Mouse (Mus musculus) intestine, embryonic 14.5 days (tissue): ENCODE results near the gene Scn1b. TPM values are rescaled to one million over a fixed set of nuclear protein-coding genes. Genes with fewer than 3 reads are reported as not detected.

Source experiments
- ATAC-seq: fragments of 200-750 bp; cut with Nextera tagmentation; replicated peaks from 2 replicates; pipeline ENCODE4 v1.8.0; 2017; ENCODE audit warnings: low read depth, moderate number of reproducible peaks, moderate TSS enrichment, moderate library complexity; ENCODE audit not compliant: low FRiP score, low TSS enrichment
- DNase-seq: peaks from one replicate; pipeline ENCODE4 v3.0.0-alpha.2; 2018; ENCODE audit warnings: low spot score
- H3K27ac ChIP-seq: fragments of 300-500 bp; sonication (generic); 2 replicates; pipeline ENCODE4 v1.5.1; 2014; ENCODE audit warnings: low read depth, mild to moderate bottlenecking, control low read depth
- H3K27me3 ChIP-seq: fragments of 300-500 bp; sonication (generic); replicated peaks from 2 replicates; pipeline ENCODE4 v1.6.1; 2014; ENCODE audit warnings: low read length, control low read depth; ENCODE audit not compliant: control insufficient read depth, insufficient read depth
- H3K36me3 ChIP-seq: fragments of 300-500 bp; sonication (generic); 2 replicates; pipeline ENCODE4 v1.6.1; 2014; ENCODE audit warnings: low read length, control low read depth; ENCODE audit not compliant: control insufficient read depth, insufficient read depth
- H3K4me1 ChIP-seq: fragments of 300-500 bp; sonication (generic); replicated peaks from 2 replicates; pipeline ENCODE4 v1.6.1; 2014; ENCODE audit warnings: low read length, control low read depth, mixed read lengths; ENCODE audit not compliant: control insufficient read depth, insufficient read depth
- H3K4me2 ChIP-seq: fragments of 300-500 bp; sonication (generic); 2 replicates; pipeline ENCODE4 v1.6.1; 2014; ENCODE audit warnings: low read length
- H3K4me3 ChIP-seq: fragments of 300-500 bp; sonication (generic); 2 replicates; pipeline ENCODE4 v1.5.1; 2014; ENCODE audit warnings: low read depth, low read length, control low read depth, mixed read lengths
- H3K9ac ChIP-seq: fragments of 300-500 bp; sonication (generic); 2 replicates; pipeline ENCODE4 v1.6.1; 2014; ENCODE audit warnings: mild to moderate bottlenecking, low read length
- H3K9me3 ChIP-seq: fragments of 300-500 bp; sonication (generic); 2 replicates; pipeline ENCODE4 v1.6.1; 2016; ENCODE audit warnings: low read length, control low read depth; ENCODE audit not compliant: control insufficient read depth
- WGBS: fragments of 180-500 bp; shearing (Covaris S2); extraction: QIAGEN DNeasy Blood & Tissue Kit; methylation state at CpG from one replicate; pipeline ENCODE4 v1.1.7; 2014; 5-methylcytosine and 5-hydroxymethylcytosine counted together
- polyA plus RNA-seq: library from polyadenylated mRNA; unstranded; fragments of >200 nt; fragmentation: Nextera tagmentation; extraction: Ambion mirVana; gene quantifications from 2 replicates; pipeline ENCODE4 v1.2.1, GENCODE M21; 2014

The Scn1b gene
- polyA plus RNA-seq, 1 experiment from 2014 or later, result 2.4 TPM

DNA sequence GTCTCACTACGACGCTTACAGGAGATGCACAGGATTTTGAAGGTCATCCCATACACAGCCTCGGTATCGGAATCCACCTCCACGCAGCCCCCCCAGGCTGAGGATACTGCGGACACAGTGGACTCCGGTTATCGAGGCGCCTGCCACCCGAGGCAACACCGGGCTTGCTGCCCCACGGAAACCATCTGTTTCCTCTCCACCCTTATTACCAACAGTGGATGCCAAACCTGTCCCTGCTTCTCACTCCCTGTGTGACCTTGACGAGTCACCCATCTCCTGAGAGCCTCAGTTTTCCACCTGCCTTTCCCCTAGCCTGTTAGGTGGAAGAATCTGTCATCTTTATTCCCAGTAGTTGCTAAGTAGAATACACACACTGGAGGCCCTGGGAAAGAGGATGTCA is 1.7 kb downstream of the Scn1b start:
- WGBS, result 69% methylated on average over 13 of the region's 13 CpGs
- Histone ChIP-seq H3K4me2 (no peak overlapping the region), H3K9ac (no peak overlapping the region), H3K4me3 (no peak overlapping the region), H3K4me1 (no peaks in the 10 kb centered on the region), H3K36me3 (peaks cover 17% of the 10 kb centered on the region), H3K27me3 (peaks cover 36% of the 10 kb centered on the region), H3K27ac (no peak overlapping the region), H3K9me3 (no peaks in the 10 kb centered on the region)
- DNase-seq (no peak), ATAC-seq (no peak)

DNA sequence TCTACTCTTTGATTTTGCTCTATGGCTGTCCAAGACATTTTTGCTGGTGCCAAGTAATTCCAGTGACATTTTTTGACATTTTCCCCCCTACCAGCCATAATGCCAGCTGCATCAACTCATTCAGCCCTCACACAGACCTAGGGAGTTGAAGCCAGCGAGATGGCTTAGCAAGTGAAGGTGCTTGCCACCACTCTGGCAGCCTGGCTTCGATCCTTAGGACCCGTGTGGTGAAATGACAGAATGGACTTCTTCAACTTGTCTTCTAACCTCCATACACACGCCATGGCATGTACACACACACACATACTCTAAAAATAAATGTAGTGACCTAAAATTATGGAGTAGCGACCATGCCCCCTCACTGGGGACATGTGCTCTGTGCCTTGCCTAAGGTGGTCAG is 2.4 kb downstream of the Scn1b start:
- 82% methylated on average over 5 of the region's 5 CpGs for WGBS
- no peak for ATAC-seq
- peaks cover 9% of the 10 kb centered on the region for H3K36me3 ChIP-seq
- DNase-seq, result no peak
- no peaks in the 10 kb centered on the region for H3K4me1 ChIP-seq
- H3K9me3 ChIP-seq, result no peaks in the 10 kb centered on the region
- H3K27ac ChIP-seq, result no peak overlapping the region
- H3K27me3 ChIP-seq, result peaks cover 36% of the 10 kb centered on the region
- no peak overlapping the region for H3K4me3 ChIP-seq
- no peak overlapping the region for H3K9ac ChIP-seq
- no peak overlapping the region for H3K4me2 ChIP-seq

DNA sequence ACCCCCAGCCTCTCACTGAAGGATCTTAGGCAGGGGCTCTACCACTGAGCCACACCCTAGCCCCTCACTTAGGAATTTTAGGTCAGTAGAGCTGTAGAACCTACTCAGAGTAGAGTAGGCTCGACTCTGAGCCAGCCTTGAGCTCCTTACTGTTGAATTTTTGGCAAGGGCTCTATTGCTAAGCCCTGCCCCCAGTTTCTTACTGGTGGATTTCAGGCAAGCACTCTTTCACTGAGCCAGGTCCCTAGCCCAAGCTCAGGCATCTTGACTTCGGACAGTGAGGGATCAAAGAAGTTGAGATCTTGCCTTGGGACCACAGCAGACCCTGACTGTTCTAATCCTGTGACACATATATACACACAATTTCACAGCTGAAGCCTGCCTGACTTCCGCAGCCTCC is 3.1 kb downstream of the Scn1b start:
- H3K27me3 ChIP-seq, result peaks cover 36% of the 10 kb centered on the region
- no peak overlapping the region for H3K27ac ChIP-seq
- H3K4me1 ChIP-seq, result no peaks in the 10 kb centered on the region
- no peak overlapping the region for H3K4me3 ChIP-seq
- DNase-seq, result no peak
- 84% methylated on average over 3 of the region's 3 CpGs for WGBS
- ATAC-seq, result no peak
- peaks cover 2% of the 10 kb centered on the region; the same call in 1 of the 2 replicates for H3K36me3 ChIP-seq
- H3K4me2 ChIP-seq, result no peak overlapping the region
- no peak overlapping the region for H3K9ac ChIP-seq
- no peaks in the 10 kb centered on the region for H3K9me3 ChIP-seq

- H3K9me3 ChIP-seq, result no peaks in the 10 kb centered on the region
- 90% methylated on average over 16 of the region's 16 CpGs for WGBS
- H3K4me2 ChIP-seq, result no peak overlapping the region
- H3K4me1 ChIP-seq, result no peaks in the 10 kb centered on the region
- H3K4me3 ChIP-seq, result no peak overlapping the region
- no peak for ATAC-seq
- DNase-seq, result no peak
- H3K9ac ChIP-seq, result no peak overlapping the region
- peaks cover 32% of the 10 kb centered on the region for H3K27me3 ChIP-seq
- no peak overlapping the region for H3K27ac ChIP-seq
- no peaks in the 10 kb centered on the region for H3K36me3 ChIP-seq
Observed at GRCm38 (mm10) chr7:31122641-31123631, 3.9 kb downstream of the Scn1b start.

DNA sequence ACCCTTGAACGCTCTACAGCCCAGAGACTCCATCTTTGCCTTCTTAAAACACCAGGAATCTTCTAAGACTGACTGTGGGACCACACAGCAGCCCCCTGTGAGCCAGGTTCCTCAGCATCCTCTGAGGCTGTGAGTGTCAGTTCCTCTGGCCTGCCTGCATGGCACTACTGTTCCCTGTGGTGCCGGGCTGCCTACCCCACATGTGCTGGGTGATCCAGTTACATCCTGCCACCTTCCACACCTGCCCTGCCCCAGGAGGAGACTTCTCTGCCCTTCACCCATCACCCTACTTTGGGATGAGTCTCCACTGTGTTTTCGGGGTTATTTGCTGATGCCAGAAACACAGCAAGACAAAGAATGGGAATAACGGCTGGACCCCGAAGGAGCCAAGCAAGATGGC is 7.2 kb downstream of the Scn1b start:
- DNase-seq (no peak), ATAC-seq (no peak)
- Histone ChIP-seq H3K36me3 (no peaks in the 10 kb centered on the region), H3K4me1 (peaks cover 10% of the 10 kb centered on the region; the same call in 1 of the 2 replicates), H3K4me3 (no peak overlapping the region), H3K9me3 (no peaks in the 10 kb centered on the region), H3K27ac (no peak overlapping the region), H3K9ac (no peak overlapping the region), H3K27me3 (peaks cover 1% of the 10 kb centered on the region; the same call in 1 of the 2 replicates), H3K4me2 (no peak overlapping the region)
- WGBS, result 91% methylated on average over 5 of the region's 5 CpGs

DNA sequence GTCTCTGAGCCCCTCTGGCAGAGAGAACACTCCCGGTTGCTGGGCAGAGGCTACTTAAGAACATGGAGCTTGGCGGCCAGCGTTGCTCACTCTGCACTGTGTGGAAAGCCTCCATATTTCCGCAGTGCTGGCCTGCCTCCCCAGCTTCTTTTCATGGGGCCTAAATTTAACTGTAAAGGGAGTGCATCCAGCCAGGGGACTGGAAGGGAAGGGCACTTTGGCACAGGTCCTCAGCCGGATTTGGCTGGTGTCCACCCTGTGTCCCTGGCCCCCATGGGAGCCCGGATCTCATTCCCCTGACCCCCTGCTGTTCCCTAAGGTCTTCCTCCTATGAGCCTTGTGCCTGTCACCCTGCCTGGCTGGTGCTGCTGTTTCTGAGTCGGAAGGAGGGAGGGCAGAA is 8.3 kb downstream of the Scn1b start:
- H3K27me3 ChIP-seq, result no peaks in the 10 kb centered on the region
- no peaks in the 10 kb centered on the region for H3K36me3 ChIP-seq
- no peaks in the 10 kb centered on the region for H3K9me3 ChIP-seq
- H3K4me2 ChIP-seq, result no peak overlapping the region
- H3K27ac ChIP-seq, result no peak overlapping the region
- ATAC-seq (no peak), DNase-seq (no peak)
- H3K9ac ChIP-seq, result no peak overlapping the region
- WGBS, result 79% methylated on average over 7 of the region's 7 CpGs
- H3K4me3 ChIP-seq, result no peak overlapping the region
- H3K4me1 ChIP-seq, result peaks cover 10% of the 10 kb centered on the region; the same call in 1 of the 2 replicates

- Histone ChIP-seq H3K36me3 (no peaks in the 10 kb centered on the region), H3K4me1 (peaks cover 10% of the 10 kb centered on the region; the same call in 1 of the 2 replicates), H3K9ac (no peak overlapping the region), H3K4me3 (no peak overlapping the region), H3K9me3 (no peaks in the 10 kb centered on the region), H3K27ac (no peak overlapping the region), H3K27me3 (no peaks in the 10 kb centered on the region), H3K4me2 (no peak overlapping the region)
- ATAC-seq, result no peak
- DNase-seq, result no peak
- 87% methylated on average over 11 of the region's 11 CpGs for WGBS
Observed at GRCm38 (mm10) chr7:31117465-31117864, 9.3 kb downstream of the Scn1b start.

- Histone ChIP-seq H3K4me2 (no peak overlapping the region), H3K9me3 (no peaks in the 10 kb centered on the region), H3K9ac (no peak overlapping the region), H3K4me3 (no peak overlapping the region), H3K27ac (no peak overlapping the region), H3K36me3 (no peaks in the 10 kb centered on the region), H3K27me3 (no peaks in the 10 kb centered on the region), H3K4me1 (peaks cover 10% of the 10 kb centered on the region; the same call in 1 of the 2 replicates)
- no peak for DNase-seq
- WGBS, result 45% methylated on average over 13 of the region's 16 CpGs
- ATAC-seq, result no peak
Observed at GRCm38 (mm10) chr7:31116721-31117145, 10.1 kb downstream of the Scn1b start.
